Mouse (Mus musculus) G1E (cell line): ENCODE measurements around the gene Gm28044. TPM values are rescaled to one million over a fixed set of nuclear protein-coding genes. Genes with fewer than 3 reads are reported as not detected.
"Not testable (repeated sequence)": the region's sequence is repeated elsewhere in the genome, so short reads cannot be mapped to it uniquely, and the experiment has no call there.

Experiments used
- ATAC-seq: 2 replicates; pipeline ENCODE4 v1.8.0; 2016; ENCODE audit warnings: mild to moderate bottlenecking; ENCODE audit not compliant: insufficient number of reproducible peaks, poor library complexity, low FRiP score, severe bottlenecking; ENCODE audit errors: extremely low read depth
- DNase-seq: peaks from one replicate; pipeline ENCODE4 v3.0.0; 2012; ENCODE audit warnings: low spot score
- H3K27me3 ChIP-seq: 2 replicates; pipeline ENCODE4 v1.6.1; 2012; ENCODE audit warnings: mild to moderate bottlenecking, low read length, inconsistent platforms; ENCODE audit not compliant: insufficient read depth
- H3K36me3 ChIP-seq: replicated peaks from 2 replicates; pipeline ENCODE3; 2012; ENCODE audit warnings: mild to moderate bottlenecking, inconsistent platforms
- H3K4me1 ChIP-seq: 2 replicates; pipeline ENCODE4 v1.6.1; 2012; ENCODE audit warnings: low read depth, low read length, inconsistent platforms, mixed read lengths; ENCODE audit not compliant: insufficient read depth
- H3K4me3 ChIP-seq: 2 replicates; pipeline ENCODE4 v1.5.1; 2012; ENCODE audit warnings: low read depth, mild to moderate bottlenecking, inconsistent platforms, low read length, moderate library complexity, mixed read lengths
- H3K9me3 ChIP-seq: replicated peaks from 2 replicates; pipeline ENCODE4 v1.6.1; 2012; ENCODE audit warnings: inconsistent platforms
- CTCF ChIP-seq: IDR thresholded peaks from 2 replicates; pipeline ENCODE4 v1.5.1; 2012; ENCODE audit warnings: low read depth, low read length, inconsistent platforms, mixed read lengths
- GATA1 ChIP-seq: IDR thresholded peaks from 2 replicates; pipeline ENCODE4 v1.6.1; 2012; ENCODE audit warnings: borderline replicate concordance, low read length, inconsistent platforms, mixed read lengths
- GATA2 ChIP-seq: IDR thresholded peaks from 2 replicates; pipeline ENCODE4 v1.6.1; 2012; ENCODE audit warnings: low read depth, low read length, inconsistent platforms, borderline replicate concordance
- POLR2AphosphoS5 ChIP-seq: IDR thresholded peaks from 2 replicates; pipeline ENCODE4 v1.6.1; 2012; ENCODE audit warnings: low read depth, low read length, inconsistent platforms; ENCODE audit not compliant: insufficient replicate concordance
- TAL1 ChIP-seq: conservative IDR thresholded peaks from 2 replicates; pipeline ENCODE4 v1.6.1; 2012; ENCODE audit warnings: low read depth, low read length, inconsistent platforms, mixed read lengths
- polyA plus RNA-seq: library from polyadenylated mRNA; stranded (reverse); fragments of >175 nt; gene quantifications from 2 replicates; pipeline ENCODE4 v1.2.3, GENCODE M21; 2012
- total RNA-seq, 2 experiments: library from RNA; stranded (forward) in 1 of 2; stranded (reverse) in 1 of 2; fragments of 200-1000 nt in 1 of 2; fragments of >200 nt in 1 of 2; fragmentation: Nextera tagmentation in 1 of 2; gene quantifications; 2 replicates each; pipeline ENCODE4 v1.2.3; 2014 to 2017

The Gm28044 gene
- total and polyA plus RNA-seq, 3 experiments, result 4.9 to 8.1 TPM; not detected in 1

GRCm38 (mm10) chr13:67332019-67332724, 28.2 kb downstream of the Gm28044 start, which contains the start of gene Zfp595:
Gene Zfp595, minus strand, starts transcription at chr13:67332570.
- ATAC-seq (peak; percentile 96), DNase-seq (peak; percentile 25)
- Histone ChIP-seq H3K36me3 (no peaks in the 10 kb centered on the region), H3K9me3 (no peaks in the 10 kb centered on the region), H3K4me1 (peaks cover 11% of the 10 kb centered on the region), H3K27me3 (no peaks in the 10 kb centered on the region), H3K4me3 (peak within 1 kb of the TSS; percentile 76)
- TF ChIP-seq GATA1 (no peak), TAL1 (no peak), GATA2 (no peak), POLR2AphosphoS5 (no peak), CTCF (no peak)

- ATAC-seq (no peak), DNase-seq (no peak)
- Histone ChIP-seq H3K36me3 (no peaks in the 10 kb centered on the region), H3K9me3 (no peaks in the 10 kb centered on the region), H3K27me3 (no peaks in the 10 kb centered on the region), H3K4me3 (peak overlapping the region; percentile 98; the same call in 1 of the 2 replicates), H3K4me1 (peaks cover 18% of the 10 kb centered on the region)
- TF ChIP-seq GATA2, result no peak
- no peak for TF ChIP-seq GATA1
- TF ChIP-seq TAL1, result no peak
- no peak for TF ChIP-seq CTCF
- no peak for TF ChIP-seq POLR2AphosphoS5
Observed at GRCm38 (mm10) chr13:67306718-67307117, 53.6 kb downstream of the Gm28044 start.

GRCm38 (mm10) chr13:67305822-67306672, 54.3 kb downstream of the Gm28044 start, which contains the start of gene Zfp457:
Gene Zfp457, minus strand, starts transcription at chr13:67306485.
- peak within 1 kb of the TSS; percentile 98 for H3K4me3 ChIP-seq
- DNase-seq (peak; percentile 52), ATAC-seq (peak; percentile 94)
- no peaks in the 10 kb centered on the region for H3K36me3 ChIP-seq
- H3K4me1 ChIP-seq, result peaks cover 18% of the 10 kb centered on the region
- no peaks in the 10 kb centered on the region for H3K9me3 ChIP-seq
- TF ChIP-seq CTCF (no peak), GATA1 (no peak)
- no peaks in the 10 kb centered on the region for H3K27me3 ChIP-seq

GRCm38 (mm10) chr13:67278314-67278713, 82.0 kb downstream of the Gm28044 start, which contains the start of gene Zfp458:
Gene Zfp458, minus strand, starts transcription at chr13:67278466.
- no peaks in the 10 kb centered on the region for H3K9me3 ChIP-seq
- no peak for DNase-seq
- no peaks in the 10 kb centered on the region for H3K36me3 ChIP-seq
- H3K4me1 ChIP-seq, result no peaks in the 10 kb centered on the region; the same call in 1 of the 2 replicates
- no peak for ATAC-seq
- H3K27me3 ChIP-seq, result no peaks in the 10 kb centered on the region
- no peak within 1 kb of the TSS for H3K4me3 ChIP-seq
- TF ChIP-seq GATA2 (no peak), GATA1 (no peak), CTCF (no peak), TAL1 (no peak), POLR2AphosphoS5 (no peak)

- H3K4me1 ChIP-seq, ATAC-seq, DNase-seq, H3K36me3 ChIP-seq, H3K9me3 ChIP-seq, H3K27me3 ChIP-seq: not testable (repeated sequence)
- peak overlapping the region; percentile 77 for H3K4me3 ChIP-seq
Observed at GRCm38 (mm10) chr13:67269383-67270065, 90.8 kb downstream of the Gm28044 start.
